Mouse (Mus musculus): ENCODE data around the gene Mrpl22. TPM values are rescaled to one million over a fixed set of nuclear protein-coding genes. Genes with fewer than 3 reads are reported as not detected.
A peak's percentile ranks its signal among the peaks of the same experiment; 100 is the strongest.

Gene Mrpl22
- polyA plus RNA-seq, 1 experiment from 2014 or later, result 138 TPM

- H3K36me3 ChIP-seq (ENCODE audit: insufficient read depth, low read length), result peaks cover 69% of the 10 kb centered on the region
- no peak overlapping the region for H3K4me2 ChIP-seq (replicated peaks; ENCODE audit: low read depth, low read length)
- H3K9me3 ChIP-seq (ENCODE audit: low read length), result no peaks in the 10 kb centered on the region
- H3K27me3 ChIP-seq (ENCODE audit: insufficient read depth, low read length), result no peaks in the 10 kb centered on the region
- WGBS, result 90% methylated on average over 11 of the region's 11 CpGs
- ATAC-seq (ENCODE audit: low FRiP score, low TSS enrichment), result no peak
- H3K4me3 ChIP-seq (ENCODE audit: low read length), result no peak overlapping the region
- no peak overlapping the region for H3K27ac ChIP-seq (ENCODE audit: low read length)
- no peaks in the 10 kb centered on the region for H3K4me1 ChIP-seq (ENCODE audit: insufficient read depth, low read length)
- H3K9ac ChIP-seq (replicated peaks; ENCODE audit: low read length), result no peak overlapping the region
Measured at GRCm38 (mm10) chr11:58138821-58139220, 32.6 kb upstream of the Mrpl22 start.

GRCm38 (mm10) chr11:58139466-58139865 lies 32.0 kb upstream of the Mrpl22 start:
- peaks cover 70% of the 10 kb centered on the region for H3K36me3 ChIP-seq (ENCODE audit: insufficient read depth, low read length)
- ATAC-seq (ENCODE audit: low FRiP score, low TSS enrichment), result no peak
- no peaks in the 10 kb centered on the region for H3K27me3 ChIP-seq (ENCODE audit: insufficient read depth, low read length)
- no peak overlapping the region for H3K4me3 ChIP-seq (ENCODE audit: low read length)
- no peak overlapping the region for H3K27ac ChIP-seq (ENCODE audit: low read length)
- WGBS, result 78% methylated on average over 3 of the region's 3 CpGs
- no peaks in the 10 kb centered on the region for H3K9me3 ChIP-seq (ENCODE audit: low read length)
- H3K9ac ChIP-seq (replicated peaks; ENCODE audit: low read length), result no peak overlapping the region
- H3K4me1 ChIP-seq (ENCODE audit: insufficient read depth, low read length), result no peaks in the 10 kb centered on the region
- H3K4me2 ChIP-seq (replicated peaks; ENCODE audit: low read depth, low read length), result no peak overlapping the region

GRCm38 (mm10) chr11:58143704-58144426 lies 27.6 kb upstream of the Mrpl22 start:
- Histone ChIP-seq H3K36me3 (ENCODE audit: insufficient read depth, low read length) (peaks cover 69% of the 10 kb centered on the region), H3K4me1 (ENCODE audit: insufficient read depth, low read length) (no peaks in the 10 kb centered on the region), H3K27ac (ENCODE audit: low read length) (no peak overlapping the region), H3K4me2 (replicated peaks; ENCODE audit: low read depth, low read length) (no peak overlapping the region), H3K9ac (replicated peaks; ENCODE audit: low read length) (no peak overlapping the region), H3K9me3 (ENCODE audit: low read length) (no peaks in the 10 kb centered on the region), H3K27me3 (ENCODE audit: insufficient read depth, low read length) (no peaks in the 10 kb centered on the region), H3K4me3 (ENCODE audit: low read length) (no peak overlapping the region)
- WGBS, result 89% methylated on average over 9 of the region's 9 CpGs
- ATAC-seq (ENCODE audit: low FRiP score, low TSS enrichment), result no peak

- WGBS, result 94% methylated on average over 5 of the region's 5 CpGs
- no peak overlapping the region for H3K27ac ChIP-seq (ENCODE audit: low read length)
Measured at GRCm38 (mm10) chr11:58146241-58146640, 25.2 kb upstream of the Mrpl22 start.

GRCm38 (mm10) chr11:58155458-58155857 lies 16.0 kb upstream of the Mrpl22 start:
- Histone ChIP-seq H3K36me3 (ENCODE audit: insufficient read depth, low read length) (peaks cover 34% of the 10 kb centered on the region), H3K4me2 (replicated peaks; ENCODE audit: low read depth, low read length) (no peak overlapping the region), H3K9ac (replicated peaks; ENCODE audit: low read length) (no peak overlapping the region), H3K4me3 (ENCODE audit: low read length) (no peak overlapping the region), H3K27me3 (ENCODE audit: insufficient read depth, low read length) (no peaks in the 10 kb centered on the region), H3K27ac (ENCODE audit: low read length) (no peak overlapping the region), H3K4me1 (ENCODE audit: insufficient read depth, low read length) (no peaks in the 10 kb centered on the region), H3K9me3 (ENCODE audit: low read length) (no peaks in the 10 kb centered on the region)
- WGBS, result 90% methylated on average over 9 of the region's 9 CpGs
- ATAC-seq (ENCODE audit: low FRiP score, low TSS enrichment), result no peak

More at GRCm38 (mm10) chr11:58146241-58146640, 25.2 kb upstream of the Mrpl22 start:
- H3K4me3 ChIP-seq (ENCODE audit: low read length), result no peak overlapping the region
- H3K9ac ChIP-seq (replicated peaks; ENCODE audit: low read length), result no peak overlapping the region
- no peaks in the 10 kb centered on the region for H3K27me3 ChIP-seq (ENCODE audit: insufficient read depth, low read length)
- H3K4me1 ChIP-seq (ENCODE audit: insufficient read depth, low read length), result no peaks in the 10 kb centered on the region
- ATAC-seq (ENCODE audit: low FRiP score, low TSS enrichment), result no peak
- no peak overlapping the region for H3K4me2 ChIP-seq (replicated peaks; ENCODE audit: low read depth, low read length)
- no peaks in the 10 kb centered on the region for H3K9me3 ChIP-seq (ENCODE audit: low read length)
- peaks cover 67% of the 10 kb centered on the region for H3K36me3 ChIP-seq (ENCODE audit: insufficient read depth, low read length)

- Histone ChIP-seq H3K27me3 (ENCODE audit: insufficient read depth, low read length) (no peaks in the 10 kb centered on the region), H3K4me1 (ENCODE audit: insufficient read depth, low read length) (no peaks in the 10 kb centered on the region), H3K27ac (ENCODE audit: low read length) (no peak overlapping the region), H3K9ac (replicated peaks; ENCODE audit: low read length) (no peak overlapping the region), H3K4me2 (replicated peaks; ENCODE audit: low read depth, low read length) (no peak overlapping the region), H3K4me3 (ENCODE audit: low read length) (no peak overlapping the region), H3K36me3 (ENCODE audit: insufficient read depth, low read length) (peaks cover 39% of the 10 kb centered on the region), H3K9me3 (ENCODE audit: low read length) (no peaks in the 10 kb centered on the region)
- WGBS, result 68% methylated on average over 3 of the region's 3 CpGs
- no peak for ATAC-seq (ENCODE audit: low FRiP score, low TSS enrichment)
Measured at GRCm38 (mm10) chr11:58156871-58157270, 14.6 kb upstream of the Mrpl22 start.

- 94% methylated on average over 2 of the region's 2 CpGs for WGBS
- Histone ChIP-seq H3K4me1 (ENCODE audit: insufficient read depth, low read length) (peaks cover 6% of the 10 kb centered on the region; the same call in 1 of the 2 replicates), H3K9me3 (ENCODE audit: low read length) (no peaks in the 10 kb centered on the region; the same call in 1 of the 2 replicates), H3K4me2 (replicated peaks; ENCODE audit: low read depth, low read length) (no peak overlapping the region), H3K27me3 (ENCODE audit: insufficient read depth, low read length) (no peaks in the 10 kb centered on the region), H3K9ac (replicated peaks; ENCODE audit: low read length) (no peak overlapping the region), H3K4me3 (ENCODE audit: low read length) (no peak overlapping the region), H3K27ac (ENCODE audit: low read length) (no peak overlapping the region), H3K36me3 (ENCODE audit: insufficient read depth, low read length) (peaks cover 45% of the 10 kb centered on the region)
- no peak for ATAC-seq (ENCODE audit: low FRiP score, low TSS enrichment)
Measured at GRCm38 (mm10) chr11:58165072-58165471, 6.4 kb upstream of the Mrpl22 start.

GRCm38 (mm10) chr11:58167822-58168166 lies 3.7 kb upstream of the Mrpl22 start:
- Histone ChIP-seq H3K4me3 (ENCODE audit: low read length) (peak overlapping the region; percentile 90), H3K27me3 (ENCODE audit: insufficient read depth, low read length) (no peaks in the 10 kb centered on the region), H3K27ac (ENCODE audit: low read length) (peak overlapping the region; percentile 75; the same call in 1 of the 2 replicates), H3K4me2 (replicated peaks; ENCODE audit: low read depth, low read length) (peak overlapping the region; percentile 62), H3K36me3 (ENCODE audit: insufficient read depth, low read length) (peaks cover 29% of the 10 kb centered on the region), H3K9ac (replicated peaks; ENCODE audit: low read length) (peak overlapping the region; percentile 84), H3K9me3 (ENCODE audit: low read length) (no peaks in the 10 kb centered on the region; the same call in 1 of the 2 replicates), H3K4me1 (ENCODE audit: insufficient read depth, low read length) (peaks cover 20% of the 10 kb centered on the region)
- WGBS, result under 1% methylated on average over 8 of the region's 8 CpGs
- 0 out of 2 replicates have a peak, but pooled peaks have one; percentile 3 for ATAC-seq (ENCODE audit: low FRiP score, low TSS enrichment)

GRCm38 (mm10) chr11:58168167-58168915 lies 3.1 kb upstream of the Mrpl22 start, which contains the start of gene Gemin5:
TSS of gene Gemin5 (minus strand) at chr11:58168539.
- H3K36me3 ChIP-seq (ENCODE audit: insufficient read depth, low read length), result peaks cover 27% of the 10 kb centered on the region
- peak within 1 kb of the TSS; percentile 84 for H3K9ac ChIP-seq (replicated peaks; ENCODE audit: low read length)
- under 1% methylated on average over 69 of the region's 71 CpGs for WGBS
- peak within 1 kb of the TSS; percentile 90 for H3K4me3 ChIP-seq (ENCODE audit: low read length)
- no peaks in the 10 kb centered on the region for H3K27me3 ChIP-seq (ENCODE audit: insufficient read depth, low read length)
- peak within 1 kb of the TSS; percentile 62 for H3K4me2 ChIP-seq (replicated peaks; ENCODE audit: low read depth, low read length)
- H3K4me1 ChIP-seq (ENCODE audit: insufficient read depth, low read length), result peaks cover 21% of the 10 kb centered on the region
- peak within 1 kb of the TSS; percentile 75 for H3K27ac ChIP-seq (ENCODE audit: low read length)
- H3K9me3 ChIP-seq (ENCODE audit: low read length), result no peaks in the 10 kb centered on the region; the same call in 1 of the 2 replicates
- peak; percentile 83 for ATAC-seq (ENCODE audit: low FRiP score, low TSS enrichment)

GRCm38 (mm10) chr11:58169666-58170065 lies 1.8 kb upstream of the Mrpl22 start:
- Histone ChIP-seq H3K9me3 (ENCODE audit: low read length) (no peaks in the 10 kb centered on the region; the same call in 1 of the 2 replicates), H3K4me2 (replicated peaks; ENCODE audit: low read depth, low read length) (no peak overlapping the region), H3K27me3 (ENCODE audit: insufficient read depth, low read length) (no peaks in the 10 kb centered on the region), H3K4me1 (ENCODE audit: insufficient read depth, low read length) (peaks cover 21% of the 10 kb centered on the region), H3K36me3 (ENCODE audit: insufficient read depth, low read length) (peaks cover 33% of the 10 kb centered on the region), H3K4me3 (ENCODE audit: low read length) (no peak overlapping the region), H3K27ac (ENCODE audit: low read length) (no peak overlapping the region), H3K9ac (replicated peaks; ENCODE audit: low read length) (no peak overlapping the region)
- WGBS, result 82% methylated on average over 4 of the region's 4 CpGs
- ATAC-seq (ENCODE audit: low FRiP score, low TSS enrichment), result no peak

All from kidney, embryonic 16.5 days (tissue).